Comparison of ENCODE assay signal across 8 mouse cellular contexts in genomic region chr5:90365141-90365951, GRCm38 (mm10). TPM values are rescaled to one million over a fixed set of nuclear protein-coding genes. Genes with fewer than 3 reads are reported as not detected.
DNase-seq lines count a peak whose midpoint lies in the region; ATAC-seq and TF ChIP-seq lines count a peak whose summit lies in the region.

No protein-coding gene starts in this region.

- peaks cover 65% of the 10 kb centered on the region for H3K79me2 ChIP-seq in macrophage (ENCODE audit: inconsistent target)

- H3K9me3 ChIP-seq in hindbrain, embryonic 15.5 days: no peaks in the 10 kb centered on the region

- H3K4me1 ChIP-seq in hindbrain, embryonic 15.5 days (replicated peaks): peaks cover 39% of the 10 kb centered on the region

- H3K9ac ChIP-seq in hindbrain, embryonic 15.5 days: peak overlapping the region; percentile 86

- WGBS in hindbrain, embryonic 15.5 days: under 1% methylated on average over 48 of the region's 61 CpGs
- 2% methylated on average over 47 of the region's 61 CpGs for WGBS in macrophage (ENCODE audit: missing documents)

- intact Hi-C loops in left cerebral cortex, adult 2 months (cut with DNase I): loop anchor here (2.0 kb wide), 1 partner anchor 81 kb away; no protein-coding TSS in a partner anchor

- peak; percentile 20 for DNase-seq in WW6 (ENCODE audit: low read depth, low spot score)
- DNase-seq in cerebellum, postnatal 14 days: peak; percentile 63
- DNase-seq in frontal cortex, postnatal 14 days (ENCODE audit: low spot score in 2 of 2): peak; percentile 34 to 39
- peak; percentile 36 to 39 for DNase-seq in left cerebral cortex, adult 2 months (ENCODE audit: extremely low spot score in 1 of 2, low spot score in 2 of 2)
- peak; percentile 44 to 48 for DNase-seq in right cerebral cortex, adult 2 months (ENCODE audit: low spot score in 2 of 2)
- DNase-seq in urinary bladder, postnatal 25 days (ENCODE audit: low spot score): peak; percentile 40

- no peaks in the 10 kb centered on the region for H3K36me3 ChIP-seq in hindbrain, embryonic 15.5 days
- H3K36me3 ChIP-seq in macrophage (ENCODE audit: inconsistent target): no peaks in the 10 kb centered on the region

- peak; percentile 27 for ATAC-seq in hindbrain, embryonic 15.5 days (ENCODE audit: low FRiP score, low read depth)

- H3K4me3 ChIP-seq in hindbrain, embryonic 15.5 days: peak overlapping the region; percentile 97
- peak overlapping the region; percentile 94 for H3K4me3 ChIP-seq in left cerebral cortex, adult 2 months
- H3K4me3 ChIP-seq in macrophage (ENCODE audit: inconsistent target): peak overlapping the region; percentile 94

- TF ChIP-seq CTCF in left cerebral cortex, adult 2 months (IDR thresholded peaks at IDR 0.05): no peak

- H3K27me3 ChIP-seq in hindbrain, embryonic 15.5 days: no peaks in the 10 kb centered on the region

- H3K27ac ChIP-seq in hindbrain, embryonic 15.5 days (replicated peaks): peak overlapping the region; percentile 100
- H3K27ac ChIP-seq in left cerebral cortex, adult 2 months: peak overlapping the region; percentile 99
- H3K27ac ChIP-seq in macrophage: peak overlapping the region; percentile 66

- peak overlapping the region; percentile 88 for H3K4me2 ChIP-seq in hindbrain, embryonic 15.5 days

RNA-seq across cellular contexts. Expression of gene Ankrd17, which starts 1.0 kb away (rescaled TPM):
- polyA plus RNA-seq in hindbrain, embryonic 15.5 days (2015; fragmentation: Nextera tagmentation; extraction: Ambion mirVana): 26.5 and 28.8 TPM in 2 replicates
- total RNA-seq in left cerebral cortex, adult 2 months (2021): 100 to 1,000 TPM; 124 TPM
- total RNA-seq in macrophage (2018; cell fraction: chromatin; rRNA removed): 1,000 to 10,000 TPM in 1 of 26 experiments, 100 to 1,000 TPM in 25; 368 to 1,063 (median 457) TPM
- 10 to 100 TPM; 60.1 to 93.7 (median 70.4) TPM for total RNA-seq in macrophage (2018; cell fraction: cytosol; rRNA removed)
- total RNA-seq in macrophage (2018; cell fraction: nucleus; rRNA removed): 100 to 1,000 TPM; 188 to 898 (median 254) TPM
- 35.4 to 87.9 TPM (median 48.7 TPM) in 3 replicates for polyA plus RNA-seq in macrophage (2018)

RNA-seq across cellular contexts. Expression of gene Gm9958, which starts 1.7 kb away (rescaled TPM):
- 4.7 and 4.8 TPM in 2 replicates for polyA plus RNA-seq in hindbrain, embryonic 15.5 days (2015; fragmentation: Nextera tagmentation; extraction: Ambion mirVana)
- 1 to 10 TPM; 1.1 to 1.6 TPM for total RNA-seq in left cerebral cortex, adult 2 months (2021)
- 1 to 10 TPM in 20 of 26 experiments, under 1 TPM in 4, not detected in 2; 0.66 to 8.4 (median 3.4) TPM for total RNA-seq in macrophage (2018; cell fraction: chromatin; rRNA removed)
- 1 to 10 TPM in 1 of 26 experiments, under 1 TPM in 23, not detected in 2; 0.09 to 2.0 (median 0.33) TPM for total RNA-seq in macrophage (2018; cell fraction: cytosol; rRNA removed)
- total RNA-seq in macrophage (2018; cell fraction: nucleus; rRNA removed): 10 to 100 TPM in 3 of 26 experiments, 1 to 10 TPM in 21, under 1 TPM in 2; 0.85 to 14.6 (median 4.3) TPM
- 0.74 to 1.5 TPM (median 1.4 TPM) in 3 replicates for polyA plus RNA-seq in macrophage (2018)

Comparison
In these comparisons a context has a peak if more than half of its experiments do, and no peak if none do; other contexts are left out.
1. Peak in every context shown above with its lines: DNase-seq, ATAC-seq, H3K4me3 ChIP-seq and H3K27ac ChIP-seq.